Mouse (Mus musculus) thymus, postnatal 36 days (tissue): ENCODE results near the gene Flvcr2.
"Not testable (repeated sequence)": the region's sequence is repeated elsewhere in the genome, so short reads cannot be mapped to it uniquely, and the experiment has no call there.

ENCODE experiments used
- DNase-seq, 2 experiments: peaks; one replicate each; pipeline ENCODE4 v3.0.0; 2022; ENCODE audit warnings: mixed read lengths in 2 of 2

Gene Flvcr2

GRCm38 (mm10) chr12:85745827-85746695 lies at the start of gene Flvcr2:
Gene Flvcr2, plus strand, starts transcription at chr12:85746539.
- DNase-seq: peak; percentile 66 to 73

DNA sequence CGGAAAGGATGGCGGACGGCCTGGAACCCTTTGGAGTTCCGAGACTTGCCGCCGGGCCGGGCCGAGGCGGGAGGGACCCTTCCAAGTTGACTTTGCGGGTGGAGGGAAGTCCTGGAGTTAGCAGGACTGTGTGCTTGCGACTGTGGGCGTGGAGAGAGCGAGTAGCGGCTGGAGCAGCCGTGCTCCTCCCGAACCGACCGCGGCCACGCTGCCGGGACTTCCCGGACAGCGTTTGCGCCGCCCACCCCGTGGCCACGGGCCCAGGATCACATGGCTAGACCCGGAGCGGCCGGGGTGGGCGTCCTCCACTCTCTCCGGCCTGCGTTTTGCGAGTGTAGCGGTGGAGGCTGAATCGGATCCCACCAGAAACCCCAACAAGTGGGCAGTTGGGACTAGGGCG lies 48.2 kb upstream of the Flvcr2 start:
- not testable (repeated sequence) for DNase-seq

DNA sequence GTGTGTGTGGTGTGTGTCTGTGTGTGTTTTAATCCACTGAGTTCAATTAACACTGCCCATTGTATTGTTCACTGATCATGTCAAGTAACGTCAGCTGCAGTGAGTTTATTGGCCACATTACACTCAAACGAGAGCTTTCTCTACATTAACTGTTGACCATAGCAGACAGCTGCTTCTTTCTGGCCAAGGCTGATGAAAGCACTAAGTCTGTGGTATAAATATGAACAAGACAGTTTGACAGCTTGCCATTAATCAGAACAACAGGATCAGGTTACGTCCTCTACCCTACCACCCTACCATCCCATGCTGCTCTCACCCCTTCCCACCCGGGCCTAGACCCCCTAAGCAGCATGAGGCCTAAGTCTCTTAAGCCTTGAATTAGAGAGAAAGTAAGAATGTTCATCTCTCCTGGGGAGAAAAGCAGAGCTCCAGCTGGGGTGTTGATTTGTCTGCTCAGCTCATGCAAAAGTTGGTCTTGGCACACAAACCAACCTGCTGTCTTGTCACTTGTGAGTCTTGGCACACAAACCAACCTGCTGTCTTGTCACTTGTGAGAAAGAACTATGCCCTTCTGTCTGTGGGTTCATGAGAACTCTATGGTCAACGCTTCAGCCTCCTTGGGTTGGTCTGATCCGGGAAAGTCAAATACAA lies 46.0 kb upstream of the Flvcr2 start:
- DNase-seq: no peak

DNA sequence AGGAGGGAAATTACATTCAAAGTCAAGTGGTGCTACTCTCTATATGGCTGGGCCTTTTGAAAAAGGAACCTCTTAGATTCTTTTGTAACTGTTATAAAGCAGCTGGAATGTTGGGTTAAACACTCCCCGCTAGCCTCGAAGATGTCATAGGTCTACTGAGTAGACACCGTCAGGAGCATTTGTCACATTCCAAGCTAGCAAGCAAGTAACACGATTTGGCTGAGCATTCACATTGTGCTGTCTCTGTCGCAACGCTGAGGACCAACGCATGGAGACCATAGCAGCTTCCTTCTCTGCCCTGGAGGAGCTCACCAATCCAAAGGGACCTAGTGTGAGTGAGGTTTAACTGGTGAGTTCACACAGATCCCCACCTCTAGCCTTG lies 45.5 kb upstream of the Flvcr2 start:
- DNase-seq: no peak

GRCm38 (mm10) chr12:85702166-85703055 lies 43.9 kb upstream of the Flvcr2 start:
- DNase-seq: no peak

DNA sequence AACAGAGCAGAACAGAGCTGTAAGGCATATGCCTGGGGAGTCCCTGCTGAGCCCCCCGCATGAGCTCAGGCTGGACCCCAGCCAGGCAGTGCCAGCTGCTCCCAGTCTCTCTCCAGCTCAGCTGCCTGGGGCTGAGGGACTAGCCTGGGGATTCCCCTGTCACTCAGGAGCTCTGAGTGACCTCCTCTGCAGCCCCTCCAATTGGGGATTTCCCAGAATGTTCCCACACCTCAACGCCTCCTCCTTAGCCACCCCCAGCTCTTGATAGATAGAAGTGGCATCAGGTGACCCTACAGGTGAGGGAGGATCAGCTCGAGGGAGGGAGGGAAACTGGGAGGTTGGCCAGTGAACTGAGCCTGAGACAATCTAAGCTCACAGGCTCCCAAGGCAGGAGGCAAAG lies 42.8 kb upstream of the Flvcr2 start:
- no peak for DNase-seq

GRCm38 (mm10) chr12:85704566-85704965 lies 41.8 kb upstream of the Flvcr2 start:
- peak; percentile 14 to 51 for DNase-seq

DNA sequence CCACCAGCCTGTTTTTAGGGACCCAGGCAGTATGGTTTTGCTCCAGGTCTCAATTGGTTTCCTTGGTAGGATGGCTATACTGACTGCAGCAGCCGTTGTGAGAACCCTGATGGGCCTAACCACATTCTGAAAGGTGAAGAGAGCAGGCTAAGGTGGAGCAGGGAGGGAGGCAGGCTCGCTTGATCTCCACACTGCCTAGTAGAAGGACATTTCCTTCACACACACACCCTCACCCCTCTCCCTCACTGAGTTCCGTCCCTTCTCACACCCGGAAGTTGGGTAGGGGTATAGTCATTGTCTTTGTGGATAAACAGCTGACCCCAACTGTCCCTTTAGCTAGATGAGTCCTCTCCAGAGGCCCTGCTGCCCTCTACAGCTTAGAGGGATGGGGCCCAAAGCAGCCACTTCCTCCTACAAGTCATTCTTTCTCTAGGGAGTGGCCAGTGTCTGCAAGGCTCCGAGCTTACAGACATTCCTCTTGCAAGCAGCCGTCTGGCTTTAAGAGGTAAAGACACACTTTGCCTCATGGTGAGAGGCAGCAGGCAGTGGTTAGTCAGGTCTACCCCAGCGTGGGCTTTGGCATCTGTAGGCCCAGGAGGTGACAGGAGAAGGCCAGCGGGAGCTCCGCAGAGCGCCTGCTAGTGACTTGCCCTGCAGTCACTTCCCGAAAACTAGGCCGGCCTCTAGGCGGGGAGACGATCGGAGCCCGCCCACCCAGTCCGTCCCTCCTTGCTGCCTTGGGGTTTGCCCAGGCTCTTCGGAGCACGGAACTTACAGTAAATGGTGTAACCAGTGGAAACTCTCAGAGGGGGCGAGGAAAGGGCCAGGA lies 41.1 kb upstream of the Flvcr2 start:
- peak; percentile 82 to 84 for DNase-seq

- no peak for DNase-seq
These were observed 40.4 kb upstream of the Flvcr2 start for GRCm38 (mm10) chr12:85705831-85706530.

- DNase-seq: no peak
These were observed 39.4 kb upstream of the Flvcr2 start for GRCm38 (mm10) chr12:85706906-85707305.

DNA sequence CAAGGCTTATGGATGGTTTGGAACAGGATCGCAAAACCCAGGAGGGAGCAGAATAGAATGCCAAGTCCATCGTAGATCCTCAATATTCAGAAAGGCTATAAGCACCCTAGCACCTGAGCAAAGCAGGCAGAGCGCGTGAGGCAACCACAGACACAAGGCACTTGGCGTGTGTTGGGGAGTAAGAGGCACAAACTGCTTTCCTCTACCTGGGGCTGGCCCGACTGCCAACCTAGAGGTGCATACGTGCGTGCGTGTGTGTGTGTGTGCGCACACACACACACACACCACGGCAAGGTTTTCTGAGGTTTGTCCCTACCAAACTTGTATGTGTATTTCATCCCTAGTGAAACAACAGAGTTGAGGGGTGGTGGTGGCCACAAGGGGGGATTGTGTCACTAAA lies 38.9 kb upstream of the Flvcr2 start:
- no peak for DNase-seq

GRCm38 (mm10) chr12:85708556-85708955 lies 37.8 kb upstream of the Flvcr2 start:
- no peak for DNase-seq

DNA sequence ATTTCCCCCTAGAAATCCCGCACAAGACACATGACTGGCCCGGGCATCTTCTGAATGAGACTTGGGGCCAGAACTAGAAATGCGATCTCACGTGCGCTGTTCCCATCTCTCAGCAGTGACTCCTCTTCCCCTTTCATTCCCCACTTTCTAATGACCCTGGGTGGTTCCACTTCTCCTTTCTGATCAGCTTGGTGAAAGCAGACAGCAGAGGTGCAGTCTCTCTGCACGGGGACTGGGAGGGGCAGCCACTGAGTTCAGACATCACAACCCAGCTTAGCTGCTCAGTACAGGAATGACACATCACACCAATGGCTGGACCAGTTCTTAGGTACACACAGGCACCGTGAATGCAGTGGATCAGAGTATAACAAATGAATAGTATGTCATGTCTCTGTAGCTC lies 35.6 kb upstream of the Flvcr2 start:
- no peak for DNase-seq

DNA sequence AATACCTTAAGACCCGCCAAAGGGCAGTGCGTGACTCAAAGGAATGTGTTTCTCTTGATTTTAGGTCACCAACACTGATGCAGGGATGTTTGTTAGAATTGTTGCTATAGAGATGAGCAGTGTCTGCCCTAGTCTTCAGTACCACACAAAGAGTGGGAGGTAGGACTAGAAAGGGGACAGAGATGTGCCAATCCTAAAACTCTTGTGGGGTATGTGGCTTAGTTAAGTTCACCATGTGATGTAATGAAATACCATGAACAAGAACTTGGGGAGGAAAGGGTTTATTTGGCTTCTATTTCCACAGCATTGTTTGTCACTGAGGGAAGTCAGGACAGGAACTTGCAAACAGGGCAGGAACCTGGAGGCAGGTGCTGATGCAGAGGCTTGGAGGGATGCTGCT lies 33.8 kb upstream of the Flvcr2 start:
- no peak for DNase-seq

GRCm38 (mm10) chr12:85714126-85714525 lies 32.2 kb upstream of the Flvcr2 start:
- no peak for DNase-seq

GRCm38 (mm10) chr12:85725306-85725705 lies 21.0 kb upstream of the Flvcr2 start:
- no peak for DNase-seq

DNA sequence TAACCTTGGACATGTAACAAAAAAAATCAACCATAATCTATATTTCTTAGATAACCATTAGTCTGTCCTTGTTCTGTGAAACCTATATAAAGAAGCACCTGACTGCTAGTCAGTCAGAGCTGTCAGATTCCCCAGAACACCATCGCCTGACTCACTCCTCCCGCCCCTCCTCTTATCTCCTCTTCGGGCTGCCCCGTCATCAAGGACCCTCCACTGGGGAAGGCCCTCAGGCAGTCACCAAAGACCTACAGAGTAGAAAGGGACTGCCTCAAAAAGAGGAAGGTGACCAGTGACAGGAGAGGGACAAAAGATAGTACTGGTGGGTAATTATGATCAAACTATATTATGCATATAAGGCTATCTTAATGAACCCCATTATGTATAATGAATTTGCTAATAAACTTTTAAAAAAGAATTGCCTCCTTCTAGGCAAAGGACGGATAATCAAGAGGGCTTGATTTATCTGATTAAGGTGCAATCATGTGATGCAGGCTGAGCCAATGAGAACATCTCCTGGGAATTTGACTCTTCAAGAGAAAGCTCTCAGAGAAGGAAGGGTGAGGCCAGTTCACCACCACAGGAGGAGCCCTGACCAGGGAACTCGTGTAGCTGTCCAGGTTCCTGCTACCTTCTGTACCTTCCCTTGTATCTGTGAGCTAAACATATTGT lies 19.5 kb upstream of the Flvcr2 start:
- DNase-seq: no peak

- DNase-seq: no peak
These were observed 18.2 kb upstream of the Flvcr2 start for GRCm38 (mm10) chr12:85728181-85728580.

GRCm38 (mm10) chr12:85729022-85729944 lies 17.1 kb upstream of the Flvcr2 start:
- DNase-seq: peak; percentile 45 to 53

- peak in 1 of 2 experiments; percentile 21 for DNase-seq
These were observed 16.4 kb upstream of the Flvcr2 start for GRCm38 (mm10) chr12:85729945-85730290.
